Mouse (Mus musculus): ENCODE measurements around the gene Gm42791.

Gm42791 gene

GRCm38 (mm10) chr5:148928382-148929115 is 66.4 kb downstream of the Gm42791 start:
- peak; percentile 97 for DNase-seq (ENCODE audit: low read depth, low spot score)

GRCm38 (mm10) chr5:148927717-148928223 is 67.2 kb downstream of the Gm42791 start:
- no peak for DNase-seq (ENCODE audit: low read depth, low spot score)

- no peak for DNase-seq (ENCODE audit: low read depth, low spot score)
Observed at GRCm38 (mm10) chr5:148924586-148924985, 70.4 kb downstream of the Gm42791 start.

- no peak for DNase-seq (ENCODE audit: low read depth, low spot score)
Observed at GRCm38 (mm10) chr5:148924051-148924450, 70.9 kb downstream of the Gm42791 start.

GRCm38 (mm10) chr5:148923408-148923807 is 71.5 kb downstream of the Gm42791 start:
- DNase-seq (ENCODE audit: low read depth, low spot score), result no peak

- DNase-seq (ENCODE audit: low read depth, low spot score), result no peak
Observed at GRCm38 (mm10) chr5:148922773-148923172, 72.2 kb downstream of the Gm42791 start.

- DNase-seq (ENCODE audit: low read depth, low spot score), result no peak
Observed at GRCm38 (mm10) chr5:148918049-148918448, 76.9 kb downstream of the Gm42791 start.

- no peak for DNase-seq (ENCODE audit: low read depth, low spot score)
Observed at GRCm38 (mm10) chr5:148916775-148917174, 78.2 kb downstream of the Gm42791 start.

GRCm38 (mm10) chr5:148912262-148912661 is 82.7 kb downstream of the Gm42791 start:
- no peak for DNase-seq (ENCODE audit: low read depth, low spot score)

GRCm38 (mm10) chr5:148910066-148910465 is 84.9 kb downstream of the Gm42791 start:
- DNase-seq (ENCODE audit: low read depth, low spot score), result no peak

- peak; percentile 25 for DNase-seq (ENCODE audit: low read depth, low spot score)
Observed at GRCm38 (mm10) chr5:148909402-148909801, 85.5 kb downstream of the Gm42791 start.

GRCm38 (mm10) chr5:148909057-148909395 is 85.9 kb downstream of the Gm42791 start:
- DNase-seq (ENCODE audit: low read depth, low spot score), result peak; percentile 25

- no peak for DNase-seq (ENCODE audit: low read depth, low spot score)
Observed at GRCm38 (mm10) chr5:148908191-148909056, 86.5 kb downstream of the Gm42791 start.

GRCm38 (mm10) chr5:148906305-148906704 is 88.6 kb downstream of the Gm42791 start:
- DNase-seq (ENCODE audit: low read depth, low spot score), result no peak

- peak; percentile 50 for DNase-seq (ENCODE audit: low read depth, low spot score)
Observed at GRCm38 (mm10) chr5:148904846-148905245, 90.1 kb downstream of the Gm42791 start.

- no peak for DNase-seq (ENCODE audit: low read depth, low spot score)
Observed at GRCm38 (mm10) chr5:148899361-148899760, 95.6 kb downstream of the Gm42791 start.

GRCm38 (mm10) chr5:148897941-148898417 is 97.0 kb downstream of the Gm42791 start:
- DNase-seq (ENCODE audit: low read depth, low spot score), result no peak

GRCm38 (mm10) chr5:148897069-148897702 is 97.8 kb downstream of the Gm42791 start:
- DNase-seq (ENCODE audit: low read depth, low spot score), result no peak

- no peak for DNase-seq (ENCODE audit: low read depth, low spot score)
Observed at GRCm38 (mm10) chr5:148896515-148896914, 98.4 kb downstream of the Gm42791 start.

GRCm38 (mm10) chr5:148895833-148896232 is 99.1 kb downstream of the Gm42791 start:
- no peak for DNase-seq (ENCODE audit: low read depth, low spot score)

- no peak for DNase-seq (ENCODE audit: low read depth, low spot score)
Observed at GRCm38 (mm10) chr5:148895034-148895433, 99.9 kb downstream of the Gm42791 start.

GRCm38 (mm10) chr5:148890237-148890636 is 104.7 kb downstream of the Gm42791 start:
- DNase-seq (ENCODE audit: low read depth, low spot score), result no peak

Data from ES-CJ7 (cell line).